Mouse (Mus musculus) lung, adult 2 months (tissue): ENCODE data around the gene Gdpd1.

Experiments
- CTCF ChIP-seq: fragments of 200-500 bp; IDR thresholded peaks from 2 replicates; pipeline ENCODE4 v1.5.1; 2011; ENCODE audit warnings: mild to moderate bottlenecking, low read length, control low read depth; ENCODE audit not compliant: insufficient read depth
- POLR2A ChIP-seq: fragments of 200-500 bp; IDR thresholded peaks from 2 replicates; pipeline ENCODE4 v1.6.1; 2011; ENCODE audit warnings: low read depth, mild to moderate bottlenecking, control low read depth, low read length, borderline replicate concordance; ENCODE audit errors: extremely low read depth

DNA sequence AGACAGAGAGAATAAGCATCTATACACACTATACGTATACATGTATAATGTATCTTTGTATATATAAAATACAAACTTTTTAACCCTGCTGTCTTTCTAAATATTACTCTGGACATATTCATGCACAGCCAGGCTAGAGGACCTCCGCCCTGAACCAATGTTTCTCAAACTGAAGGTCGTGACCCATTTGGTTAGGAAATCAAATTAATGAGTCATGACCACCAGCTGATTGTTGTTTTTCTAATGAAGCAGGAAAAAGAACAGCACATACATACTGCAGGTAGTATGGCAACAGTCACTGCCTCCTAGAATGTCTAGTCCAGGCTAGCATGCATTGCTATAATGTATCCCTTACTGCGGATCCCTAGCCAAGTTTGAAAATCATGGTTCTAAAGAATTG, 82.6 kb downstream of the Gdpd1 start:
- no peak for TF ChIP-seq POLR2A
- no peak for TF ChIP-seq CTCF
